Mouse (Mus musculus) kidney, adult 2 months (tissue): Measurements from ENCODE around the gene Tet3. TPM values are rescaled to one million over a fixed set of nuclear protein-coding genes. Genes with fewer than 3 reads are reported as not detected.

ENCODE experiments used
- DNase-seq: peaks from one replicate; pipeline ENCODE4 v3.0.0; 2021
- H3K27ac ChIP-seq: fragments of 200-500 bp; 2 replicates; pipeline ENCODE4 v1.5.1; 2012; ENCODE audit warnings: low read depth, low read length, control low read depth, inconsistent platforms; ENCODE audit not compliant: insufficient read depth
- H3K27me3 ChIP-seq: fragments of 200-500 bp; replicated peaks from 2 replicates; pipeline ENCODE4 v1.6.1; 2012; ENCODE audit warnings: mild to moderate bottlenecking, moderate library complexity, low read length, inconsistent platforms; ENCODE audit not compliant: control insufficient read depth, insufficient read depth
- H3K36me3 ChIP-seq: fragments of 200-500 bp; 2 replicates; pipeline ENCODE4 v1.6.1; 2012; ENCODE audit warnings: mild to moderate bottlenecking, moderate library complexity, low read length, inconsistent platforms; ENCODE audit not compliant: control insufficient read depth, insufficient read depth
- H3K4me1 ChIP-seq: fragments of 200-500 bp; 2 replicates; pipeline ENCODE4 v1.6.1; 2011; ENCODE audit warnings: low read length; ENCODE audit not compliant: control insufficient read depth, insufficient read depth
- H3K4me3 ChIP-seq: fragments of 200-500 bp; 2 replicates; pipeline ENCODE4 v1.5.1; 2011; ENCODE audit warnings: mild to moderate bottlenecking, low read depth, low read length, control low read depth; ENCODE audit not compliant: insufficient read depth
- CTCF ChIP-seq: fragments of 200-500 bp; conservative IDR thresholded peaks from 2 replicates; pipeline ENCODE4 v1.5.1; 2011; ENCODE audit warnings: low read depth, mild to moderate bottlenecking, control low read depth, low read length, moderate library complexity, mixed read lengths; ENCODE audit not compliant: insufficient read depth, insufficient read length
- POLR2A ChIP-seq: fragments of 200-500 bp; IDR thresholded peaks from one replicate; pipeline ENCODE4 v1.6.1; 2011; ENCODE audit warnings: low read depth, low read length, control low read depth
- WGBS: fragments of 180-500 bp; shearing (Covaris S2); methylation state at CpG from one replicate; pipeline ENCODE4 v1.1.7; 2018; 5-methylcytosine and 5-hydroxymethylcytosine counted together
- polyA plus RNA-seq: library from polyadenylated mRNA; depleted of rRNA; stranded (reverse); fragments of >200 nt; gene quantifications from 2 replicates; pipeline ENCODE4 v1.2.3, GENCODE M21; 2012

Tet3 gene
- polyA plus RNA-seq, 1 experiment, result 8.0 TPM

DNA sequence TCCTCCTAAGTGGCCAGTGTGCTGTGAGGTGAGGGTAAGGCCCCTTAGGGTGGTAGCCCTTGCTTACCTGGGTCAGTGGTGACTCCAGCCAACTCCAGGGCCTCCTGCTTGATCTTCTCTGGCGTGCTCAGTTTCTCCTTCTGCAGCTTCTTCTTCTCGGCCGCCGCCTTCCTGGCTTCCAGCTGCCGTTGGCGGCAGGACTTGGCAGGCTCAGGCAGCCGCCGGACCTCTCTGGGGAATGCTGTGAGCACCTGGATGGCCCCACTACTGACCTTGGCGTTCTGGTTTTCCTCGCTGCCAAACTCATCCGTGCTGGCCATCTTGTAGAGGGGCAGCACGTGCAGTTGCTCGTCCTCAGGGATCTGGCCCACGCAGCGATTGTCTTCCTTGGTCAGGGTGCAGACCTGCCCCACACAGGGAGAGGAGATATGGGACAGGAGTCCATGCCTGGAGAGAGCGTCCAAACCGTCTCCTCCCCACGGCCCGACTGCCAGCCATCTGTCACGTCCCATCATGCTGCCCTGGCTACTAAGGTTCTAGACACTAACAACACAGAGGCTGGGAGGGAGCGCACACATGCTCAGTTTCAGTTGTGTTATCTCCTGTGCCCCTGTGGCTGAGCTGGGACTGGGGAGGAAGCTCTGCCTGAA, 88.4 kb downstream of the Tet3 start:
- Histone ChIP-seq H3K27ac (no peak overlapping the region), H3K36me3 (peaks cover 5% of the 10 kb centered on the region), H3K27me3 (no peaks in the 10 kb centered on the region), H3K4me3 (no peak overlapping the region), H3K4me1 (no peaks in the 10 kb centered on the region)
- WGBS, result 82% methylated on average over 21 of the region's 21 CpGs
- DNase-seq, result no peak
- TF ChIP-seq POLR2A (no peak), CTCF (no peak)

GRCm38 (mm10) chr6:83363075-83363474, 95.8 kb downstream of the Tet3 start:
- no peak for TF ChIP-seq POLR2A
- no peak for TF ChIP-seq CTCF
- 88% methylated on average over 12 of the region's 12 CpGs for WGBS

GRCm38 (mm10) chr6:83361523-83362248, 97.2 kb downstream of the Tet3 start:
- Histone ChIP-seq H3K27ac (no peak overlapping the region), H3K4me1 (no peaks in the 10 kb centered on the region), H3K36me3 (no peaks in the 10 kb centered on the region), H3K4me3 (no peak overlapping the region), H3K27me3 (no peaks in the 10 kb centered on the region)
- TF ChIP-seq CTCF (no peak), POLR2A (no peak)
- 80% methylated on average over 11 of the region's 11 CpGs for WGBS
- no peak for DNase-seq

More at GRCm38 (mm10) chr6:83363075-83363474, 95.8 kb downstream of the Tet3 start:
- H3K36me3 ChIP-seq, result no peaks in the 10 kb centered on the region; the same call in 1 of the 2 replicates
- H3K4me1 ChIP-seq, result no peaks in the 10 kb centered on the region
- no peak overlapping the region for H3K27ac ChIP-seq
- no peaks in the 10 kb centered on the region for H3K27me3 ChIP-seq
- DNase-seq, result no peak
- no peak overlapping the region for H3K4me3 ChIP-seq

DNA sequence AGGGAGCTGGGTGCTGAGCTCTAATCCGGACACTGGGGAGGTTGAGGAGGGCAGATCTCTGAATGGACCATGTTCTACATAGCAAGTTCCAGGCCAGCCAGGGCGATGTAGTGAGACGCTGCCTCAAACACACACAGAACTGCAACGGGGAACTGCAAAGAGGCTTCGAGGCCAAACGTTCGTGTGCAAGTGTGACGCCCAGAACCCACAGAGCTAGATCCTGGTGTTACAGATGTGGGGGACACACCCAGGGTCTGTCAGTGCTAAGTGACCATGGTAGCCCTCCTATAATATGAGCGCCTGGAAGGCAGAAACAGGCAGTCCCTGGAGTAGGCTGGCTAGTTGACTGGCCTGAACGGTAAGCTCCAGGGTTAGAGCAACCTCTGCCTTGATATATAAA, 101.4 kb downstream of the Tet3 start:
- no peak for DNase-seq
- WGBS, result 90% methylated on average over 10 of the region's 10 CpGs
- Histone ChIP-seq H3K27me3 (no peaks in the 10 kb centered on the region), H3K27ac (no peak overlapping the region), H3K36me3 (no peaks in the 10 kb centered on the region), H3K4me3 (no peak overlapping the region), H3K4me1 (peaks cover 4% of the 10 kb centered on the region; the same call in 1 of the 2 replicates)
- no peak for TF ChIP-seq CTCF
- TF ChIP-seq POLR2A, result no peak

DNA sequence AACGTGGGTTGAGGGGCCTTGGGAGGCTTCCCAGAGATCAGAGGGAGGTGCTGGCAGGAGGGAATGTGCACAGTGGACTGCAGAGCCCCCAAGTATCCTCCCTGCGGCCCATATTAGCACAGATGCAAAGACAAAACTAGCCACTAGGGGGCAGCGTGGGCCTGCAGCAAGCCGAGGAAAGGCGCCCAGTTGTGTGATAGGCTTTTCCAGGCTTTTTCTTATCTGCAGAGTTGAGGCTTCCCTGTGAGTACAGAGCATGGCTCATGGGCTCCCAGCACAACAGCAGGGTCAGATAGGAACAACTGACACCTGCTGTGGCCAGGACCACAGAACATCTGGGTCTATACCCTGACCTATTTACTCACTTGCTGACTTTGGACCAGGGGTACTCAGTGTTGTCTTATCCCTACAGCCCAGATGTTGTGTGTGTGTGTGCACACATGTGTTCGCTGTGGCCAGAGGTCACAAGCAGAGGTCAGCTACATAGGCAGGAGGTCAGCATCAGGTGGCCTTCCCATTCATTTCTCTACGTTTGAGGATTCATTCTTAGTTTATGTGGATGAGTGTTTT, 102.2 kb downstream of the Tet3 start:
- 24% methylated on average over 7 of the region's 7 CpGs for WGBS
- Histone ChIP-seq H3K4me3 (no peak overlapping the region), H3K27me3 (no peaks in the 10 kb centered on the region), H3K27ac (no peak overlapping the region), H3K4me1 (peaks cover 4% of the 10 kb centered on the region; the same call in 1 of the 2 replicates), H3K36me3 (no peaks in the 10 kb centered on the region)
- peak; percentile 74 for DNase-seq
- TF ChIP-seq POLR2A (no peak), CTCF (peak; percentile 89)

- TF ChIP-seq CTCF (no peak), POLR2A (no peak)
- 55% methylated on average over 9 of the region's 9 CpGs for WGBS
- peak; percentile 66 for DNase-seq
These were observed 103.8 kb downstream of the Tet3 start for GRCm38 (mm10) chr6:83354856-83355781.

More at GRCm38 (mm10) chr6:83354856-83355781, 103.8 kb downstream of the Tet3 start:
- peak overlapping the region; percentile 9; the same call in 1 of the 2 replicates for H3K27ac ChIP-seq
- no peaks in the 10 kb centered on the region for H3K27me3 ChIP-seq
- peaks cover 8% of the 10 kb centered on the region; the same call in 1 of the 2 replicates for H3K4me1 ChIP-seq
- H3K36me3 ChIP-seq, result no peaks in the 10 kb centered on the region
- H3K4me3 ChIP-seq, result no peak overlapping the region
